Mouse (Mus musculus) layer of hippocampus, adult 9-10 months (tissue): ENCODE data around the gene Rhob.
"Not testable (repeated sequence)": the region's sequence is repeated elsewhere in the genome, so short reads cannot be mapped to it uniquely, and the experiment has no call there.

Source experiments
- DNase-seq: peaks from one replicate; pipeline ENCODE4 v3.0.0; 2022; ENCODE audit warnings: low spot score

Gene Rhob

GRCm38 (mm10) chr12:8472591-8473358 is 27.0 kb downstream of the Rhob start:
- DNase-seq: no peak

GRCm38 (mm10) chr12:8472051-8472450 is 27.8 kb downstream of the Rhob start:
- no peak for DNase-seq

- peak; percentile 55 for DNase-seq
Observed at GRCm38 (mm10) chr12:8470962-8471361, 28.8 kb downstream of the Rhob start.

- no peak for DNase-seq
Observed at GRCm38 (mm10) chr12:8469742-8470494, 29.9 kb downstream of the Rhob start.

- DNase-seq: no peak
Observed at GRCm38 (mm10) chr12:8468221-8468865, 31.5 kb downstream of the Rhob start.

GRCm38 (mm10) chr12:8467029-8467924 is 32.5 kb downstream of the Rhob start:
- DNase-seq: no peak

GRCm38 (mm10) chr12:8465680-8466079 is 34.1 kb downstream of the Rhob start:
- DNase-seq: no peak

- no peak for DNase-seq
Observed at GRCm38 (mm10) chr12:8464961-8465360, 34.8 kb downstream of the Rhob start.

GRCm38 (mm10) chr12:8463599-8464160 is 36.1 kb downstream of the Rhob start:
- no peak for DNase-seq

GRCm38 (mm10) chr12:8462533-8462932 is 37.3 kb downstream of the Rhob start:
- no peak for DNase-seq

- DNase-seq: not testable (repeated sequence)
Observed at GRCm38 (mm10) chr12:8461575-8461974, 38.2 kb downstream of the Rhob start.

GRCm38 (mm10) chr12:8458400-8458799 is 41.4 kb downstream of the Rhob start:
- DNase-seq: no peak

GRCm38 (mm10) chr12:8457052-8457451 is 42.8 kb downstream of the Rhob start:
- DNase-seq: no peak

GRCm38 (mm10) chr12:8455046-8455445 is 44.8 kb downstream of the Rhob start:
- no peak for DNase-seq

GRCm38 (mm10) chr12:8454487-8454886 is 45.3 kb downstream of the Rhob start:
- DNase-seq: no peak

GRCm38 (mm10) chr12:8452766-8453621 is 46.8 kb downstream of the Rhob start:
- no peak for DNase-seq

- DNase-seq: no peak
Observed at GRCm38 (mm10) chr12:8451571-8452485, 48.0 kb downstream of the Rhob start.

- no peak for DNase-seq
Observed at GRCm38 (mm10) chr12:8450639-8451038, 49.2 kb downstream of the Rhob start.

GRCm38 (mm10) chr12:8450028-8450427 is 49.8 kb downstream of the Rhob start:
- DNase-seq: no peak
